Mouse (Mus musculus) ES-Bruce4 (cell line): ENCODE results near the gene Ttc8.

Experiments used
- CTCF ChIP-seq: IDR thresholded peaks from one replicate; pipeline ENCODE4 v1.8.1; 2011; ENCODE audit warnings: low read depth, low read length
- EP300 ChIP-seq: IDR thresholded peaks from 2 replicates; pipeline ENCODE4 v1.6.1; 2011; ENCODE audit warnings: low read depth, low read length; ENCODE audit not compliant: insufficient read depth
- POLR2A ChIP-seq: IDR thresholded peaks from one replicate; pipeline ENCODE4 v1.8.1; 2011; ENCODE audit warnings: low read length; ENCODE audit not compliant: insufficient read depth

DNA sequence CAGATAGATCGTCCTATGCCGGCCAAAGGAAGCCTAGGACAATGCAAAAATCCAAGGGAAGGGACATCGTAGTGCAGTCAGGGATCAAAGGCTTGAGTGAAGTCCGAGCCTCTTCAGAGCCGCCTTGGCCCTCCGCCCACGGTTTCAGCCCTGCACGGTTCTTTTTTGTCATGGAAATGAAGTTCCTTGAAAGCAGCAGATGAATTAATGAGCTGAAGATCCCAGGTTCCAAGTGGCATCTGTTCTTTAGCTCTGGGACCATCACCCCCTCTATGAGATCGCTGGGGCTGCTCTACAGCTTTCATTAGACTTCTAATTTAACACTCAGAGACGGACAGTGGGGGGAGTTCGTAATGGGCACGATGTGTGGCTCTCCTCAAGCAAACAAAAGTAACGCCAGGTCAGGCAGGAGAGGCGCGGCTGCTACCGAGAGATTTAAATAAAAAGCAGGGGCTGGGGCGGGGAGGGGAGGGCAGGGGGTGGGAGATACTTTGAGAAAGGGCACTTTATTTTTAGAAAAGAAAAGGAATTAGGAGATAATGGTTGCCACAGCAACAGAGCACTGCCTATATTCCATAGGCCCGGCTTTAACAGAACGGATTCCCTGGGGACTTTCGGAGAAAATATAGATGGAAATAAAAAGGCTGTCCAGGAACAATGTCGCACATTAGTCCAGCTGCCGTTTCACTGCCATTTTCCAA lies 90.9 kb downstream of the Ttc8 start:
- peak; percentile 30; the same call in 1 of the 2 replicates for TF ChIP-seq EP300
- no peak for TF ChIP-seq POLR2A
- no peak for TF ChIP-seq CTCF
